Mouse (Mus musculus) midbrain, embryonic 10.5 days (tissue): ENCODE results near the gene Olfr735. TPM values are rescaled to one million over a fixed set of nuclear protein-coding genes. Genes with fewer than 3 reads are reported as not detected.

ENCODE experiments used
- DNase-seq: peaks from one replicate; pipeline ENCODE4 v3.0.0-alpha.2; 2017; ENCODE audit warnings: low spot score
- H3K27ac ChIP-seq: fragments of 300-500 bp; sonication (generic); replicated peaks from 2 replicates; pipeline ENCODE4 v1.5.1; 2016; ENCODE audit warnings: mild to moderate bottlenecking
- H3K27me3 ChIP-seq: fragments of 300-500 bp; sonication (generic); 2 replicates; pipeline ENCODE4 v1.6.1; 2016; ENCODE audit warnings: low read depth, mild to moderate bottlenecking; ENCODE audit not compliant: poor library complexity, severe bottlenecking
- H3K36me3 ChIP-seq: fragments of 300-500 bp; sonication (generic); 2 replicates; pipeline ENCODE4 v1.6.1; 2016; ENCODE audit warnings: mild to moderate bottlenecking, moderate library complexity
- H3K4me1 ChIP-seq: fragments of 300-500 bp; sonication (generic); 2 replicates; pipeline ENCODE4 v1.6.1; 2016
- H3K4me3 ChIP-seq: fragments of 300-500 bp; sonication (generic); 2 replicates; pipeline ENCODE4 v1.5.1; 2016; ENCODE audit warnings: mild to moderate bottlenecking, moderate library complexity
- H3K9me3 ChIP-seq: fragments of 300-500 bp; sonication (generic); replicated peaks from 2 replicates; pipeline ENCODE4 v1.6.1; 2016; ENCODE audit warnings: mild to moderate bottlenecking
- WGBS: fragments of 180-500 bp; shearing (Covaris S2); methylation state at CpG from one replicate; pipeline ENCODE4 v1.1.7; 2016; 5-methylcytosine and 5-hydroxymethylcytosine counted together
- polyA plus RNA-seq: library from polyadenylated mRNA; unstranded; fragments of >200 nt; fragmentation: Nextera tagmentation; extraction: Ambion mirVana; gene quantifications from 2 replicates; pipeline ENCODE4 v1.2.1, GENCODE M21; 2016

Olfr735 gene
- not detected in 2 replicates for polyA plus RNA-seq

GRCm38 (mm10) chr14:50348796-50349195 lies at the start of gene Olfr735:
TSS of gene Olfr735 (minus strand) at chr14:50348872.
- no peak within 1 kb of the TSS for H3K4me3 ChIP-seq
- no peaks in the 10 kb centered on the region for H3K27me3 ChIP-seq
- H3K36me3 ChIP-seq = no peaks in the 10 kb centered on the region
- H3K9me3 ChIP-seq = no peaks in the 10 kb centered on the region
- whole genome bisulfite sequencing = 89% methylated on average over 2 of the region's 2 CpGs
- no peak within 1 kb of the TSS for H3K27ac ChIP-seq
- no peaks in the 10 kb centered on the region for H3K4me1 ChIP-seq
- DNase-seq = no peak

DNA sequence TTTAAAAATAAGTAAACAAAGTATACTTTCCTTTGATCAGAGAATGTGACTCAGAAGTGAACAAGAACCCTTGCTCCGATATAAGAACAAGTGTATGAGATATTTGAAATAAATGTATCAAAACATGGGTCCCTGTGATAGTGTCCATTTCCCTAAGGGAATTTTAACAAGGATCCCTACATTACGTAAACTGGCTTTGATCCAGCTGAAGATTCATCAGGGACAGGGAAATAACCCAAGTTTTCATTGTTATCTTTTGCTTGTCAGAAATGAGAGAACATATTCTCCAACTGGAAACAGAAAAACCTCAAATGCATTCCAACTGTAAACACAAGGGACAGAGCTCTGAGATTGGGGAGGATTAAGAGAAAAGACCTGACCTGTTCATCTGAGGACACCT lies 32.2 kb upstream of the Olfr735 start, which contains the start of gene Olfr736:
Gene Olfr736 (plus strand): TSS at position 301 of the 400 bp plus-strand sequence.
- WGBS = 89% methylated on average over 2 of the region's 2 CpGs
- no peaks in the 10 kb centered on the region for H3K36me3 ChIP-seq
- no peaks in the 10 kb centered on the region for H3K9me3 ChIP-seq
- no peak within 1 kb of the TSS for H3K4me3 ChIP-seq
- no peaks in the 10 kb centered on the region for H3K27me3 ChIP-seq
- no peak within 1 kb of the TSS for H3K27ac ChIP-seq
- DNase-seq = no peak
- no peaks in the 10 kb centered on the region for H3K4me1 ChIP-seq

GRCm38 (mm10) chr14:50363561-50363960 lies 14.9 kb upstream of the Olfr735 start:
- H3K27ac ChIP-seq = no peak overlapping the region
- no peak for DNase-seq
- no peaks in the 10 kb centered on the region for H3K36me3 ChIP-seq
- H3K27me3 ChIP-seq = no peaks in the 10 kb centered on the region
- H3K4me3 ChIP-seq = no peak overlapping the region
- no peaks in the 10 kb centered on the region for H3K9me3 ChIP-seq
- no peaks in the 10 kb centered on the region for H3K4me1 ChIP-seq
- WGBS = 83% methylated on average over 2 of the region's 2 CpGs

- no peak overlapping the region for H3K4me3 ChIP-seq
- no peaks in the 10 kb centered on the region for H3K27me3 ChIP-seq
- H3K27ac ChIP-seq = no peak overlapping the region
- H3K4me1 ChIP-seq = no peaks in the 10 kb centered on the region
- H3K9me3 ChIP-seq = no peaks in the 10 kb centered on the region
- no peak for DNase-seq
- H3K36me3 ChIP-seq = no peaks in the 10 kb centered on the region
- WGBS = 87% methylated on average over 3 of the region's 3 CpGs
These were observed 11.8 kb upstream of the Olfr735 start for GRCm38 (mm10) chr14:50360480-50360879.

- no peak for DNase-seq
- H3K36me3 ChIP-seq = no peaks in the 10 kb centered on the region
- H3K27me3 ChIP-seq = no peaks in the 10 kb centered on the region
- H3K4me1 ChIP-seq = no peaks in the 10 kb centered on the region
- no peaks in the 10 kb centered on the region for H3K9me3 ChIP-seq
- no peak within 1 kb of the TSS for H3K27ac ChIP-seq
- H3K4me3 ChIP-seq = no peak within 1 kb of the TSS
- 82% methylated on average over 2 of the region's 2 CpGs for WGBS
These were observed 8.9 kb upstream of the Olfr735 start, which contains the start of gene Tlr11 for GRCm38 (mm10) chr14:50357593-50357992. TSS of gene Tlr11 (plus strand) at chr14:50357914.

DNA sequence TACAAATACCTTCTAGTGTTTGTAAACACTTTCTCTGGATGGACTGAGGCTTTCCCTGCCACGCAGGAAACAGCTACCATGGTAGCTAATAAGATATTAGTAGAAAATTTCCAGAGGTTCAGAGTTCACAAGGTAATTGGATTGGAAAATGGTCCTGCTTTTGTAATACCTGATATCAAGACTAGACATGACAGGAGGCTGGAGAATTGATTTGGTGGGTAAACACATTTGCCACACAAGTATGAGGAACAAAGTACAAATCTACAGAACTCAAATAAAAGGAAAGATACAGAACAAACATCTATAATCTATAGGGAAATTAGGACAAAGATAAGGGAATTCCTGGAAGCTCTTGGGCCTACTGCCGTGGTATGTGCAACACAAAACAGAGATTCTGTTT lies 8.1 kb upstream of the Olfr735 start:
- no peak for DNase-seq
- Histone ChIP-seq H3K36me3 (no peaks in the 10 kb centered on the region), H3K9me3 (no peaks in the 10 kb centered on the region), H3K27ac (no peak overlapping the region), H3K4me3 (no peak overlapping the region), H3K27me3 (no peaks in the 10 kb centered on the region), H3K4me1 (no peaks in the 10 kb centered on the region)
- WGBS = 87% methylated on average over 2 of the region's 2 CpGs

DNA sequence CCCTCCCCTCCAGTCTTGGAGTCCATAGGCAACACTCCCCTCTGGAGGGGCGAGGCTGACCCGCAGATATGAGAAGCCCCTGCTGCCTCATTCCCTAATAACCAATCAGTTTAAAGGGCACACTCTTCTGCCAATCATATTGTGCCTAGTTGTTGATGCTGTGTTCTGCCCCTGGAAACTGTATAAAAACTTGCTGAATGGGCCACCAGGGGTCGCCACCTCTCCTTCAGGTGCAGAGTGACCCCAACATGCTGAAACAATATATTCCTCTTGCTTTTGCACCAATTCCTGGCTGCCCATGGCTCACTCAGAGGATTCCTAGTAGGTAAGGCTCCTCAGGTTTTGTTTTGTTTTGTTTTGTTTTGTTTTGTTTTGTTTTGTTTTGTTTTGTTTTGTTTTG lies 3.8 kb upstream of the Olfr735 start:
- Histone ChIP-seq H3K27me3 (no peaks in the 10 kb centered on the region), H3K27ac (no peak overlapping the region), H3K4me3 (no peak overlapping the region), H3K36me3 (no peaks in the 10 kb centered on the region), H3K4me1 (no peaks in the 10 kb centered on the region), H3K9me3 (no peaks in the 10 kb centered on the region)
- peak; percentile 13 for DNase-seq
- 70% methylated on average over 3 of the region's 3 CpGs for WGBS

GRCm38 (mm10) chr14:50326661-50327060 lies 22.0 kb downstream of the Olfr735 start, which contains the start of gene Olfr734:
TSS of gene Olfr734 (minus strand) at chr14:50326761.
- Histone ChIP-seq H3K4me3 (no peak within 1 kb of the TSS), H3K27ac (no peak within 1 kb of the TSS), H3K4me1 (no peaks in the 10 kb centered on the region), H3K36me3 (no peaks in the 10 kb centered on the region), H3K9me3 (no peaks in the 10 kb centered on the region), H3K27me3 (no peaks in the 10 kb centered on the region)
- 70% methylated on average over 1 of the region's 1 CpGs for WGBS
- no peak for DNase-seq

GRCm38 (mm10) chr14:50301422-50301821 lies 47.2 kb downstream of the Olfr735 start, which contains the start of gene Olfr733:
TSS of gene Olfr733 (minus strand) at chr14:50301522.
- Histone ChIP-seq H3K9me3 (no peaks in the 10 kb centered on the region), H3K36me3 (no peaks in the 10 kb centered on the region), H3K27ac (no peak within 1 kb of the TSS), H3K4me1 (no peaks in the 10 kb centered on the region), H3K27me3 (no peaks in the 10 kb centered on the region), H3K4me3 (no peak within 1 kb of the TSS)
- no peak for DNase-seq

Other genes with a start within 250 kb of the Olfr735 start
- not detected in 2 replicates for gene Olfr727, start 225.7 kb downstream of the Olfr735 start, polyA plus RNA-seq
- gene Olfr728, start 206.2 kb downstream of the Olfr735 start, polyA plus RNA-seq = not detected in 2 replicates
- gene Olfr729, start 196.0 kb downstream of the Olfr735 start, polyA plus RNA-seq = not detected in 2 replicates
- gene Olfr730, start 160.7 kb downstream of the Olfr735 start, polyA plus RNA-seq = not detected in 2 replicates
- gene Olfr731, start 107.0 kb downstream of the Olfr735 start, polyA plus RNA-seq = not detected in 2 replicates
- not detected in 2 replicates for gene Olfr732, start 64.7 kb downstream of the Olfr735 start, polyA plus RNA-seq
- gene Olfr733, start 47.4 kb downstream of the Olfr735 start, polyA plus RNA-seq = not detected in 2 replicates
- gene Olfr734, start 22.1 kb downstream of the Olfr735 start, polyA plus RNA-seq = not detected in 2 replicates
- not detected in 2 replicates for gene Tlr11, start 9.0 kb upstream of the Olfr735 start, polyA plus RNA-seq
- gene Olfr736, start 32.3 kb upstream of the Olfr735 start, polyA plus RNA-seq = not detected in 2 replicates
- not detected in 2 replicates for gene Olfr738, start 58.7 kb upstream of the Olfr735 start, polyA plus RNA-seq
- gene Olfr739, start 69.8 kb upstream of the Olfr735 start, polyA plus RNA-seq = not detected in 2 replicates
- not detected in 2 replicates for gene Olfr740, start 96.7 kb upstream of the Olfr735 start, polyA plus RNA-seq
- gene Olfr741, start 123.9 kb upstream of the Olfr735 start, polyA plus RNA-seq = not detected in 2 replicates
- not detected in 2 replicates for gene Olfr742, start 154.7 kb upstream of the Olfr735 start, polyA plus RNA-seq
- gene Olfr743, start 173.0 kb upstream of the Olfr735 start, polyA plus RNA-seq = not detected in 2 replicates